Mouse (Mus musculus) testis, adult 2 months (tissue): ENCODE measurements around the gene Slc30a1. TPM values are rescaled to one million over a fixed set of nuclear protein-coding genes. Genes with fewer than 3 reads are reported as not detected.

Experiments used
- H3K27ac ChIP-seq: fragments of 200-500 bp; 2 replicates; pipeline ENCODE4 v1.5.1; 2012; ENCODE audit warnings: low read depth, low read length; ENCODE audit not compliant: control insufficient read depth, insufficient read depth
- H3K27me3 ChIP-seq: fragments of 200-500 bp; 2 replicates; pipeline ENCODE4 v1.6.1; 2012; ENCODE audit warnings: mild to moderate bottlenecking, low read length, moderate library complexity; ENCODE audit not compliant: control insufficient read depth, insufficient read depth
- H3K36me3 ChIP-seq: fragments of 200-500 bp; 2 replicates; pipeline ENCODE4 v1.6.1; 2012; ENCODE audit warnings: mild to moderate bottlenecking, low read length; ENCODE audit not compliant: control insufficient read depth, insufficient read depth
- H3K4me1 ChIP-seq: fragments of 200-500 bp; 2 replicates; pipeline ENCODE4 v1.6.1; 2012; ENCODE audit warnings: low read length; ENCODE audit not compliant: control insufficient read depth, insufficient read depth
- H3K4me3 ChIP-seq: fragments of 200-500 bp; 2 replicates; pipeline ENCODE4 v1.5.1; 2012; ENCODE audit warnings: low read depth, mild to moderate bottlenecking, low read length, moderate library complexity, mixed read lengths; ENCODE audit not compliant: control insufficient read depth
- CTCF ChIP-seq: fragments of 200-500 bp; IDR thresholded peaks from 2 replicates; pipeline ENCODE4 v1.5.1; 2012; ENCODE audit warnings: low read depth, mild to moderate bottlenecking, inconsistent platforms, low read length, moderate library complexity; ENCODE audit not compliant: control insufficient read depth, insufficient read depth, insufficient replicate concordance
- POLR2A ChIP-seq: fragments of 200-500 bp; IDR thresholded peaks from 2 replicates; pipeline ENCODE4 v1.6.1; 2012; ENCODE audit warnings: low read depth, mild to moderate bottlenecking, inconsistent platforms, low read length, moderate library complexity; ENCODE audit not compliant: control insufficient read depth
- polyA plus RNA-seq: library from polyadenylated mRNA; depleted of rRNA; stranded (reverse); fragments of >200 nt; gene quantifications from 2 replicates; pipeline ENCODE4 v1.2.3, GENCODE M21; 2012; rRNA removed

Slc30a1 gene
- polyA plus RNA-seq, 1 experiment: 17.8 TPM

DNA sequence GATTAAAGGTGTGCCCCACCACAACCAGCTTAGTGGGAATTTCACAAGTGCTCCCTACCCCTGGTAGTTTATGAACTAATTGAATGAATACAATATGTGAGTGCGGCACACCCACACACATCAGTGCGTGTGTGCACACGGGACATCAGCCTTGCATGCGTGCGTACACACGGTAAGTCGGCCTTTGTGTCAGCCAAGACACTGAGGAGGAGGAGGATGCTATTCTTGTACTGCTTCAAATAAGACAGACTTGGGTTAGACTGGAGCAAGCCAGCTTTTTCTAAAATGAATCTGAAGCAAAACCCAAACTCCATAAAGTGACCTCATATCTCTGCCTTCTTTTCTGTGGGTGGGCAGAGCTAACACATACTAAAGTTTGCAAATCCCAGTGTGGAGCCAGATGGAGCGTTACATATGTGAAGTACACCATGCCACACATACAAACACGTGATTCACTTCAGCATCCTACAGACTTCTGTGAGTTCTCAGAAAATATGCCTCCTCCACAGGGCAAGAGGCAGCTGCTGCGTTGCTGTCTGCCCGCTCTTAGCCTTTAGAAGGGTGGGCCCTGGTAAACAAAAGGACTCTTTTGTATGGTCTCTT, 46.3 kb downstream of the Slc30a1 start:
- no peak overlapping the region for H3K27ac ChIP-seq
- no peak for TF ChIP-seq CTCF
- TF ChIP-seq POLR2A: no peak
- no peaks in the 10 kb centered on the region for H3K36me3 ChIP-seq
- no peaks in the 10 kb centered on the region for H3K4me1 ChIP-seq
- H3K4me3 ChIP-seq: no peak overlapping the region
- H3K27me3 ChIP-seq: no peaks in the 10 kb centered on the region

DNA sequence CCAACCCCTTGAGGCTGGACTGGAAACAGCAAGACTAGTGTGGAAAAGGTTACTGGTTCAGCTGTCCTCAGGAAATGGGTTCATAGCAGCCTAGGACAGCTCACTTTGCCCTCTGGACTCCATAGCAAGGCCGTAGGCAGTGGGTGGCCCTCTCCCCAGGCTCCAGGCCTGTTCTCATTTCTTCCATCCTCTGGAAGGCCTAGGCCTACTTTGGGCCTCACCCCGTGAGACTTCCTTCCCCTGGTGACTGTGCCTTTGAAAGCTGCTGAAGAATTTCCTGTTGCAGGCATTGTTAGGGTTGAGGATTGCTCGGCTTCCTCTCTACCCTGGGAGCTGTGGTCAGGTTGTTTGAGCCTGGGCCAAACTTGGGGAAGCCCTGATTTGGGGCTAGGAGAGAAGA, 48.5 kb downstream of the Slc30a1 start:
- Histone ChIP-seq H3K27ac (no peak overlapping the region), H3K4me3 (no peak overlapping the region), H3K36me3 (no peaks in the 10 kb centered on the region), H3K27me3 (no peaks in the 10 kb centered on the region), H3K4me1 (no peaks in the 10 kb centered on the region)
- TF ChIP-seq CTCF: no peak

DNA sequence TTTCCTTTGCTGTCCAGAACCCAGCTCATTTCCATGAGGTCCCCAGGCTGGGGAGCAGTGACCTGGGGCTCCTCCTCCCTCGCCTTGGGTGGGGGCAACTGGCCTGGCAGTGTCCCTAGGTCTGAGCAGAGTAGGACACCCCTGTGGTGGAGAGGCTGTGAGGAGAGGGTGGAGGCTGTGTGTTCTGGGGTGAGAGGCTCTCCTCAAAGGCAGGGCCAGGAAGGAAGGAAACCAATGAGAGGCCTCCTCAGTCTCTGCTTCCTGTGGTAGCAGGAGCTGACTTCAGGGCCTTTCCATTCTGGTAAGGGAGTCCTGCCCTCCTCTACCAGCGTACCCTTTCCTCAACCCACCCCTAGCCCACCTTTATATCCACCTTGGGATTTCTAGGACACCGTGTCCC, 49.7 kb downstream of the Slc30a1 start:
- no peaks in the 10 kb centered on the region for H3K27me3 ChIP-seq
- H3K4me1 ChIP-seq: no peaks in the 10 kb centered on the region
- H3K36me3 ChIP-seq: no peaks in the 10 kb centered on the region
- H3K27ac ChIP-seq: no peak overlapping the region
- TF ChIP-seq POLR2A (no peak), CTCF (no peak)
- no peak overlapping the region for H3K4me3 ChIP-seq

DNA sequence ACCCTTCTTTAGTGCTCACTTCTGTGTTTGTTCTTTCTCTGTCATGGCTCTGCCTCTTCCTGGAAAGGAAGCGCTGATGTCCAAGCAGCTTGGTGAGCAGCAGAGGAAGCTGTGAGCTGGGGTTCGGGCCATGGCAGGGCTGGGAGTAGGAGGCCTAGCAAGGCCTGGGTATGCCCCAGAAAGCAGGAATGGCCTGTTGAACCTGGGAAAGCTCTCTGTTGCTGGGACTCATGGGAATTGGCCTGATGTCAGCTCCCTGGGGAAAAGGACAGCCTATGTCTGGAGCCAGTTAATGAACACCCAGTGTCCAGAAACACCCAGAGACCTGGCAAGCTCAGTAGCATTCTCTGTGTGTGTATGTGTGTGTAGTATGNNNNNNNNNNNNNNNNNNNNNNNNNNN, 50.3 kb downstream of the Slc30a1 start:
- no peak overlapping the region for H3K27ac ChIP-seq
- no peak overlapping the region for H3K4me3 ChIP-seq
- no peaks in the 10 kb centered on the region for H3K27me3 ChIP-seq
- TF ChIP-seq CTCF (no peak), POLR2A (no peak)
- H3K36me3 ChIP-seq: no peaks in the 10 kb centered on the region
- no peaks in the 10 kb centered on the region for H3K4me1 ChIP-seq

DNA sequence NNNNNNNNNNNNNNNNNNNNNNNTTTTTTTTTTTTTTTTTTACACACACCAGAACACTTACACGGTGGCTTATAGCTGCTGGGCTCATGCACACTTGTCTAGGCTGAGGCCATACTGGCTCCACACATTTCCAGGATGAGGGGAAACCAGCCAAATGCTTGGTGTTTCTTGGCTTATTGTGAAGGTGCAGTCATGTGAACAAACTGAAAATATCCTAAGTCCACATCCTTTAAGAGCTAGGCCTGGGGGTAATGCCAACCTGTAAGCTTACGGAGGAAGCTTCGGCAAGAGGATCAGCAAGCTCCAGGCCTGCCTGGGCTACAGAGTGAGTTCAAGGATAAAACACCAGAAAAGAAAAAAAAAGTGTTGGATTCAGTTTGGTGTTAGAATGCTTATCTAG, 50.8 kb downstream of the Slc30a1 start:
- Histone ChIP-seq H3K27me3 (no peaks in the 10 kb centered on the region), H3K27ac (no peak overlapping the region), H3K36me3 (no peaks in the 10 kb centered on the region), H3K4me3 (no peak overlapping the region), H3K4me1 (no peaks in the 10 kb centered on the region)
- TF ChIP-seq POLR2A (no peak), CTCF (no peak)

DNA sequence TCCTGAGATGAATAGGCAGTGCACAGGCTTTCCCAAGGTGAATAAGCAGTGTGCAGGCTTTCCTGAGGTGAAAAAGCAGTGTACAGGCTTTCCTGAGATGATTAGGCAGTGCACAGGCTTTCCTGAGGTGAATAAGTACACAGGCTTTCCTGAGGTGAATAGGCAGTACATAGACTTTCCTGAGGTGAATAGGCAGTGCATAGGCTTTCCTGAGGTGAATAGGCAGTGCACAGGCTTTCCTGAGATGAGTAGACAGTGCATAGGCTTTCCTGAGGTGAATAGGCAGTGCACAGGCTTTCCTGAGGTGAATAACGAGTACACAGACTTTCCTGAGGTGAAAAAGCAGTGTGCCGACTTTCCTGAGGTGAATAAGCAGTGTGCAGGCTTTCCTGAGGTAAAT, 54.4 kb downstream of the Slc30a1 start:
- TF ChIP-seq CTCF (no peak), POLR2A (no peak)
- H3K27me3 ChIP-seq: no peaks in the 10 kb centered on the region

More for the DNA sequence above, 54.4 kb downstream of the Slc30a1 start:
- Histone ChIP-seq H3K27ac (no peak overlapping the region), H3K4me3 (no peak overlapping the region), H3K4me1 (no peaks in the 10 kb centered on the region), H3K36me3 (no peaks in the 10 kb centered on the region)

Other genes with a start within 250 kb of the Slc30a1 start
- 24.2 and 26.7 TPM in 2 replicates for gene Lpgat1, start 188.9 kb upstream of the Slc30a1 start, polyA plus RNA-seq
- 58.3 and 63.0 TPM in 2 replicates for gene Nek2, start 85.3 kb upstream of the Slc30a1 start, polyA plus RNA-seq
- gene Rd3, start 70.6 kb downstream of the Slc30a1 start, polyA plus RNA-seq: 44.9 and 76.7 TPM in 2 replicates
- 1.6 and 2.0 TPM in 2 replicates for gene Traf5, start 185.8 kb downstream of the Slc30a1 start, polyA plus RNA-seq
- 116 and 122 TPM in 2 replicates for gene Rcor3, start 231.3 kb downstream of the Slc30a1 start, polyA plus RNA-seq